Mouse (Mus musculus) frontal cortex, postnatal 10 days (tissue): ENCODE data around the gene Slc1a2.
A peak's percentile ranks its signal among the peaks of the same experiment; 100 is the strongest.

Experiments
- DNase-seq, 2 experiments: peaks; one replicate each; pipeline ENCODE4 v3.0.0; 2022; ENCODE audit warnings: low spot score in 2 of 2, mixed read lengths in 1 of 2

The Slc1a2 gene

DNA sequence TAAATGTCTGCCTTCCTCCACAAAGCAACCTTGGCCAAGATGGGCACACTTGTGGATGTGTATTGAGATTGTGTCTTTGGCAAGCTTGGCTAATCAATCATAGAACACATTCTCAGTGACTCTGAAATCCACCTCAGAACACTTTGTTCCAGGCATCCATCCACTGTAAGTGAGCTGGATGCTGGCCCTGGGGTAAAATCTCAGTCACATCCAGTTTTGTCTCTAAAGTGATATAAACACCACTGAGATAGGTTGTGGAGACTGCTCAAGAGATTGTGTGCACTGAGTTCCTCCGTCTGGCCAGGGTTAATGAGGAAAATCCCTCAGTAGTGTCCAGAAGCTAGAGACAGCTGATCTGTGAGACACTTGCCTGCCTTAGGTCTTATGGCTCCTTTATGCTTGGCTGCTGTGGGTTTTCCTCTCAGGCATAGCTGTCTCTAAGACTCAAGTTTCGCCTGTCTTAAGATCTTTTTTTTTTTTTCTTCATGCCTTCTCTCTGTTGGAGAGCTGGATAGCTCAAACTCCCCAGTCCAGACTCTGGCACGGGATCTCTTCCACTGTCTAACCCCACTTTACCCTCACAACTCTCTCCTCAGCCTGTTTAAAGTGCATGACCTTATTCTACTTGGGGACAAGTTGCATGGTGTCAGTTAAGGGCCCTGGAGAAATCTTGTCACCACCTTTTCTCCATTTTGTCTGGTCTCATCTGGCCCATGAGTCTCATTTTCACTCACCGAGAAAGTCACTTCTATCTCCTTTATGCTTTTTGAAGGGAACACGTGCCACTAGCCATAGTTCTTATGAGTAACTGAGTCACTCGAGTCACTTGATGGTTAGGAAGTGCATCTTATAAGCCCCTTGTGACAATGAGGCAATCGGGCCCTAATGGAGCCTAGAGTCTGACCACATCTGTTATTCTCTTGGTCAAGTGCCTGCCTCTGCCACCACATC, 54.5 kb downstream of the Slc1a2 start:
- DNase-seq: no peak

DNA sequence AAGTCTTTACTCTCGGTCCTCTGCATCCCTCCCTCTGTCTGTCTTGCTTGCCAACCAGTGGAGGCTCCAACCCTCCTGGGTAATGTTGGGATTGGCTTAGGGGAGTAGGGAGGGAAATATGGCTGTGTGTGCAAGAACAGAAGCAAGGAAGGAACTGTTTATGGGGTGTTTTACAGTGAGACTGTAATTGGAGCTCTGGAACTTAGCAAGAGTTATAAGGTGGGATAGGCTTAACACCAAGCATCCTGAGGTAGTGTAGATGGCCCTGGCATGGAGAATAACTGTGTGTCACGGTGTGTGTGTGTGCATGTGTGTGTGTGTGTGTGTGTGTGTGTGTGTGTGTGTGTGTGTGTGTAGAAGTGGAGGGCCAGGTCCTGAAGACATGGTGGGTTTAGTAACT, 55.9 kb downstream of the Slc1a2 start:
- no peak for DNase-seq

DNA sequence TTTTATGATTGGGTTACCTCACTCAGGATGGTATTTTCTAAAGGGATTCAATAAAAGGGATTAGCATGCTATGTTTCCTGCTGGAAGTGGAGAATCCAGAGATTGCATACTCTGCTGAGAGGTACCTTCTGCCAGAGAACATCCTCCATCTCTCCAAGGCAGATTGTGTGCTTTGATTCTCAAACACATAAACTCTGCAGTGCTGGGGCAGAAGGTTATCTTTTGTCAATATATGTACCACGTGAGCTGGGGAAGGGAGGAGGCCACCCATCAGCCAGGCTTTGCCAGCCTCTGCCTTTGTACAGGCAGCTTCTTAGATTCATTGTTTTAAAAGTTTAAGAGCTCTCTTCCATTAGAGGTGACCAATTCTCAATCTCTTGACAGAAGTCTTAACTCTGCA, 57.3 kb downstream of the Slc1a2 start:
- DNase-seq: no peak

DNA sequence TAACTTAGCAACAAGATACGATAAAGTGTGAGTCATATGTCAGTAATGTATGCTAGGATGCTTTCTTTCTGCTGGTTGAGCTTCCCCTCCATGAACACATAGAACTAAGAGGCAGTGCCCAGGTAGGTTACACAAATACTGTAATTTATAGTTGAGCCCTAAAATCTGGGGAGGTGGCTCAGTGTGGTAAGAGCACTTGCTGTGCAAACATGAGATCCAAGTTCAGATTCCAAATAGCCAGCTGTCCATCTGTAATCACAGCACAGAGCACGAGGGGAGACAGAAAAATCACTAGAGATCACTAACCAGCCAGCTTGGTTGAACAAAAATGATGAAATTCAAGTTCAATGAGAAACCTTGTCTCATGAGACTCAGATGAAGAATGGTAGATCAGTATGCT, 63.4 kb downstream of the Slc1a2 start:
- DNase-seq: no peak

DNA sequence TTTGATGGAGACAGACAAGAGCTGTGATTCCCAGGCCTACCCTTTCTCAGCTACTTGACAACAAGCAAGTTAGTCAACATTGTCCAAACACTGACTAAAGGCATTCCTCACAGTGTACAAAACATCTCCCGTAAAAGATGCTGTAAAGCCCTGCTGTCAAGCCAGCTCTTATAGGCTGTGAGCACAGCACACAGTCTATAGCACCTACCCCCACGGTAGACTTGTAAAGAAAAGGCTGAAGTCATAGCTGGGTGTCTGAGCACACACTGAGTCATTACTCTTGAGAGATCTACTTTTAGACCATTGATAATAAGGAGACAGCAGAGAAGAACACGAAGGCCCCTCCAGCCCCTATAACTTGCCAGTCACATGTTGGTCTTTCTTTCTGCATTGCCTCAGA, 66.6 kb downstream of the Slc1a2 start:
- no peak for DNase-seq

DNA sequence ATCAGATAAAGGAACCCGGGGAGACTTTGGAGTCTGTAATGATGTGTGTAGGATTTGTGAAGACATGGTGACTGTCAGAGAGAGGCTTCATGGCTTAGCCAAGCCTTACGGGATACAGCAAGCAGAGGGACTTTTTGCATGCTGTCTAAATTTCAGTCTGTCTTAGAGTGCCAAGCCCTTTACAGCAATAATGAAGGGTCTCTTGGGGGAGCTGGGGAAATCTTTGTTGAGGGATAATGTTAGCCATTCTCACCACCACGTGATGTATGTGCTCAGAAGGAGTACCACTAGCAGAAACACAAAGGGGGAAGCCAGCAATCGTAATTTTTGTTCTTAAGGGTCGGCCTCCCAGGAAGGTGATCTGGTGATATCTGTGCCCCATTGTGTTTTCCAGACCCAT, 71.9 kb downstream of the Slc1a2 start:
- no peak for DNase-seq

DNA sequence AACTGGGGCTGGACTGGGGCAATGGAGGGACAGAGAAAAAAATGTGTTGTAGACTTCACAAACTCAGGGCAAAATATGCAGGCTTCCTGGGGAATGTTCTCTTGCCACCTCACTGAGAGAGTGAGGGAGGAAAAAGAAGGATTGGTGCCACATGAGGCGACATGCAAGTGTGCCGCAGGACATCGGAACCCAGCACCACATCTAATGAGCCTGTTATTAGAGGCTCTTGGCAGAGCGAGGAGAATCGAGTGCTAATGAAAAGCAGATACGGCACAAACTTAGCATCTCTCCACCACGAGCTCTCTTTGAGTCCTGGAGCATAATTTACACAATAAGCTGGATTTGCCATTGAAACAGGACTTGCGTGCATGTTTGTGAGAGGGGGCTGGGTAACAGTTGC, 72.3 kb downstream of the Slc1a2 start:
- no peak for DNase-seq

DNA sequence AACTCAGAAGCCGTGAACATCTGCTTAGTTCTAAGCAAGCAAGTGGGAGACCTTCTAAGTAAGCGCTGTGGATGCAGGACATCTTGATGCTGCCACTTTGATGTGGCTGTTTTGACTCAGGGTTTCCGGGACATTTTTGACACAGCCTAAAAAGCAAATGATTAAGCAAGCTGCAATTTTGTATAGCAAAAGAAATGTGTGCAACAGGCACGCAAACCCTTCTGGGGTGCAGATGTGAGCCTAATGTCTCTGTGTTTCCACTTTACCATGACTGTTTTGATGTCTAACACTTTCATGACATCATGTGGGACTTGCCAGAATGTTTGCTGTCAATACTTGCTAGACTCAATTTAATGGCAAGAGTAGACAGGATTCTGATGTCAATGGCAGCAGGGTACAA, 74.7 kb downstream of the Slc1a2 start:
- no peak for DNase-seq

DNA sequence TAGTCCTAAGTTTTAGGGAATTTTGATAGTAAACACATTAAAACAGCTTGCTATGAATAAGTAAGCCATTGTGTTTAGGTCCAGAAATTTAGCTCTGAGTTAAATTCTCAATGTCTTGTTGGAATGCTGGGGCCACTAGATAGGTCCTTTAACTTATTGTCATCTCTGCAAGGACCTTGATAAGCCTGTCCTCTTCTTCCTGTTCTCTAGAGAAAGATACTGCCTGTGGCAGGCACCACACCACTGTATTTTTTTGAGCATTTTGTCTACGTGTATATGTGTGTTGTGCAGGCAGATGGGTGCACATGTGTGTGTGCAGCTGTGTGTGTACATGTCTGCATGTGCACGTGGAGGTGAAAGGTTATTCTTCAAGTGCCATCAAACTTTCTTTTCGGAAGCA, 75.6 kb downstream of the Slc1a2 start:
- no peak for DNase-seq

DNA sequence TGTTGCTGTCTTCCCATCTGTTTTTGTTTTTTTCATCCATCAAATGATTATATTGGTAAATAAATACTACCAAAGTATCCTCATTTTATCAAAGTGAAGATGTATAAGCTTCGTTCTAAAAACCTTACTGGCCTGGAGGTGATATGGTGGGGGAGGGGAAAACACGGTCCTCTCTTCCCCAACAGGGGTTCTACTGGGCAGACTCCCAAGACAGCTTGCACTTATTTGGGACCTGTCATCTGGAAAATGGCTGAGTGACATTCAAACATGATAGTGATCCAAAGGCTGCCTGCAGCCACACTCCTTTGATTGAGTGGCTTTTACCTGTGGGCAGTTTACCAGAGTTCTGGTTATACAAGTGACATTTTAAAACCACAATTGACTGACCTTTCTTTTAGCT, 76.6 kb downstream of the Slc1a2 start:
- DNase-seq: no peak

DNA sequence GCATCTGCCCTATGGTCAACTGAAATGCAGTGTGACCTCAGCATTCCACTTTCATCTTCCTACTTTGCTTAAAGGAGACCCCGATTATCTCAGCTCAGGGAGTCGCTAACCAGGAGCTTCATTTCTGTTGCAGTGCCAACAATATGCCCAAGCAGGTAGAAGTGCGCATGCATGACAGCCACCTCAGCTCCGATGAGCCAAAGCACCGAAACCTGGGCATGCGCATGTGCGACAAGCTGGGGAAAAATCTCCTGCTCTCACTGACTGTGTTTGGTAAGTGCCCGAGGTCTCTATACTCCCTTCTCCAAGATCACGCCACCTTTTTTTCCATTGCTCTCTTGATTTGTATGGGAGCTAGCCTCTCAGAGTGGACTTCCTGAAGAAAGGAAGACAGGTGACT, 77.4 kb downstream of the Slc1a2 start:
- DNase-seq: no peak

DNA sequence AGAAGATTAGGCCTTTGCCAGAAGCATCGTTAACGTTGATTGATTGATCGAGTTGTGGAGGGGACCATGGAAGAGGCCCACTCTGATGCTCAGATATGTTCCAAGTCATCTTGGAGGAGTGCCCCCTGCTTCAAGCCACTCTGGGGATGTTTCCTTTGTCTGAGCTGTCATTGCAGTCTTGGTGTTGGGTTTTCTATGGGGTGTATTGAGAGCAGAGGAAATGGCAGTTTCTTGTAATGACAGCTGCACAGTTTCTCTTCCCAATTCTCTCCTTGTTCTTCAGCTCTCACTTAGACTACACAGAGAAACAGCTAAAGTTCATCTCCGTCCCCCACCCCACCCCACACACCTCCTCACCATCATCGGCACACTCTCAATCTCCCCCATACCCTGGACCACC, 78.0 kb downstream of the Slc1a2 start:
- no peak for DNase-seq

DNA sequence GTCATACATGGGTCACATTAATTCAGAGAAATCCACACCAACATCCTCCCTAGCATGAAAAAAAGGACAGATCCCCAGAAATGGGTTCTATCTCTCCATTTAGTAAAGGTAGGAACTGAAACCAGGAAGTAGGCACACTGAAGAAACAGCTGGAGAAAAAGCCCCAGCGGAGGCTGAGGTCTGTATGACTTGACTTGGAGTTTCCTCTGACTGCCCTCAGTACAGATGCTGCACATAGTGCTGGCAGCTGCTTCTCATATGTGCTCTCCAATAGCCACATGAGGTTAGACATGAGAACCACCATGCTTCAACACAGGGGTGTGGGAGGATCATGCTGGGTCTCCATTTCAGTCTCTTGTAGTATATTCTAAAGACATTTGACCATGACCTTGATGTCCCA, 80.4 kb downstream of the Slc1a2 start:
- no peak for DNase-seq

DNA sequence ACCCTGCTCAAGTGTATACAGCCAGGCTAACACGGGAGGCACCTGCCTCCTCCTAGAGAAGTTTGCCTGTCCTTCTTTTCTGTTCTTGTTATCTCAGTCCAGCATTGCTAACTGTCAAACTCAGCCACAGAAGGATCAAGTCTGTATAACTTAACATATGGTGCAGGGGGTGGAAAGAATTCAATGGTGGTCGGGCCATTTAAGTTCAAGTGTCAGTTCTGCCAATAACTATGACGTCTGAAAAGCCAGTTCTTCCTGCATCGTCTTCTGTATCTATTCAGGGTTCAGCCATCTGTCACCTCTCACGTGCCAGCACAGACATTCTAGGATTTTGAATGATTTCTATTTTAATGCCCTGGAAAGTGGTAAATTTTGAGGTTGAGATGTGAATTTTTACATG, 84.2 kb downstream of the Slc1a2 start:
- peak; percentile 28 to 50 for DNase-seq

DNA sequence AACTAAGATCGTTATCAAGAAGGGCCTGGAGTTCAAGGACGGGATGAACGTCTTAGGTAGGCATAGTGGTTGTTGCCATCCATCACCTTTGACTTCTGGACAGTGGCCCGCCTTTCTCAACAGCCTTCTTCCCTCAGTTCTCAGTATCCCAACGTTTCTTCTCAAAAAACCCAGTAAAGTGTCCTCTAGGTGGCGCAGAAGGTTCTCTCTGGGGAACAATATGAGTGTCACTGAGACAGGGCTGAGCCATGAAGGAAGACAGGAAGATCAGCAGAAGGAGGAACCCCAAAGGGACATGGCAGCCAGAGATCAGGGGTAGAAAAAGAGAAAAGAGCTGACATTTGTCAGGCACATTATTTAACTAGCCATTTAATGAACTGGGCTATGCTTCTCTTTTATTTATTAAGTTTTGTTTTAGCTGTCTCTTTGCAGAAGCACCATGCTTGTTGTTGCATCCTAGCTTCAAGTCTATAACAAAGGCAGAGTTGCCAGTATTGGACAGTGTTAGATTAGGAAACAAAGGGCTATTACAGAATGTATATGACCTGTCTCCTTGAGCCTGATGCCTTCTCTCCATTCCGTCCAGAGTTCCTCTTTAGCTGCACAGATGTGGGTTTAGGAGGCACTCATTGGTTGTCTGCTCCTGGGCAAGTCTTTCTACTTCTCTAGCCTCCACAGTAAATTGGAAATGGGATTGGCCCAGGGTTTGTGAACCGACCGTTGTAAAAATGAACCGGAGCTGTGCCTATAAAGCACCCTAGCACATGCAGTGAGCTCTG, 85.6 kb downstream of the Slc1a2 start:
- DNase-seq: peak in 1 of 2 experiments; percentile 40

DNA sequence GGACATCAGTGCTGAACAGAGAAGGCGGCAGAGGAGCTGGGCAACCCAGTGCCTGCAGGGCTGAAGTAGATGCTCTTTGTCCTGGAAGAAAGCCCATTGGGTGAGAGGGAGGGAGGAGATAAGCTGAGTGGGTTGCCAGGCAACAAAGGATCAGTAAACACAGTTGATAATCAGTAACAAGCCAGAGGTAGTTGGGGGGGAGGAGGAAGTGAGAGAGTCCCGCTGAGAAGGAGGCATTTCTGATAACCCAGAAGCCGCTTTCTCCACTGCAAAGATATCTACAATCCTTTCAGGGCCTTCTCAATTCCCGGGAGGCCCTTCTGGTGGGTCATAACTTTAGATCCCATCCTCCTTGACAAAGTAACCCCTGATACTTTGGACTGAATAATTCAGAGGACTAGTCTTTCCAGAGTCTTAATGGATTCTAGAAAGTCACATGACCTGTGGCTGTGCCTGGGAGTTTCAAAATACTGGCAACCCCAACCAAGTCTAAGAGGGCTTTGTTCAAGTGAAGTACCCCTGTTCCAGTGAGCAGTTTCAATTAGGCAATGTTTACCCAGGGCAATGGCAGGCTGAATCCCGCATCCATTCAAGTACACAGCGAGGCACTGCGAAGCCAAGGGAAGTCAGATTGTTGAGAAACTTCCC, 86.9 kb downstream of the Slc1a2 start:
- peak in 1 of 2 experiments; percentile 34 for DNase-seq

DNA sequence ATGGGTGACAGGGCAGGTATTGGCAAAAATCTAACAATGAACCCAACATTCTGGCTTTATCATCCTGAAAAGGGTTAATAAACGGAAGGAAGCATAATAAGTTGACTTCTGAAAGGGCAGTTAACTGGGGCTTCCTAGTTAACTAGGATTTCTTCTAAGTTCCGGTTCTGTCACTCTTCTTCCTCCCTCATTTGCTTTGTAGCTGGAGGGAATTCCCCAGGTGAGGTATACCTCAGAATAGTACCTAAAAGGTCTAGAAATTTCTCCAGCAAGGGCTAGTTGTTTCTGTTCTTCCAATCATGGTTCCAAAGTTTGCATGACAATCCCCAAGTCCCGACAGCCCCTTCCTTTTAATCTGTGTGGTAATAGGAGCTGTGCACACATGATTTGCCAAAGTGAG, 89.3 kb downstream of the Slc1a2 start:
- no peak for DNase-seq

DNA sequence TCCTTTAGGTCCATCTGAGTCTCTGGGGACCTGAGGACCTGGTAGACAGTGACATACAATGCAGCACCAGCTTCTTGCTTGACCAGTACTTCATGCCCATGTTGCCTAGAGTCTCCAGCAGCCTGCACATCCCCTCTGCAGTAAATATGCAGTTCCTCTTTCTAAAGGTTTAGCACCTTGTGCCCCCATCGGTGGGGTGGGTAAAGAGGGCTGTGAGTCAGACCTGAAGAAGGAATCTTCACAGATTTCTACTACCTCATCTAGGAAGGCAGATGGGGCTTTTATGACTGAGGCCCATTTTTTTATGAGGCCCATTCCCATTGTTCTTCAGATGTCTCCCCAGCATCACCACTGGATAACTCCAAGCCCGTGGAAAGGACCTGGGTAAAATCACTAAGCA, 91.5 kb downstream of the Slc1a2 start:
- no peak for DNase-seq

DNA sequence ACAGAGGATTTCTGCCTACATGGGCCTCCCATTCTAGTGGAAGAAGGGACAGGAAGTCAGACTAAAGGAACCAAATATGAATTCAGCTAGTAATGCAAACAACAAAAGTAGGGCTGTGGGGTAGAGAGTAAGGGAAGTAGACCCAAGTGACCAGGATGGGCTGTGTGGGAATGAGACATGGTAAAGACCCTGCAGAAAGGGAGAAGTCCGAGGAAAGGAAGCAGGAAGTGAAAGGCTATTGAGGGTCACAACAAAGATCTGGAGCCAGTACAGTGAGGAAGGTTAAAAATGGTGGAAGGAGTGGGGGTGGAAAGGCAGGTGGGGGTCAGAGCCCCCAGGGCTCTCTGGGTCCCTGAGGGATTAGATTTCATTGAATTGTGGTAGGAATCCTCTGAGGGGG, 93.4 kb downstream of the Slc1a2 start:
- no peak for DNase-seq

DNA sequence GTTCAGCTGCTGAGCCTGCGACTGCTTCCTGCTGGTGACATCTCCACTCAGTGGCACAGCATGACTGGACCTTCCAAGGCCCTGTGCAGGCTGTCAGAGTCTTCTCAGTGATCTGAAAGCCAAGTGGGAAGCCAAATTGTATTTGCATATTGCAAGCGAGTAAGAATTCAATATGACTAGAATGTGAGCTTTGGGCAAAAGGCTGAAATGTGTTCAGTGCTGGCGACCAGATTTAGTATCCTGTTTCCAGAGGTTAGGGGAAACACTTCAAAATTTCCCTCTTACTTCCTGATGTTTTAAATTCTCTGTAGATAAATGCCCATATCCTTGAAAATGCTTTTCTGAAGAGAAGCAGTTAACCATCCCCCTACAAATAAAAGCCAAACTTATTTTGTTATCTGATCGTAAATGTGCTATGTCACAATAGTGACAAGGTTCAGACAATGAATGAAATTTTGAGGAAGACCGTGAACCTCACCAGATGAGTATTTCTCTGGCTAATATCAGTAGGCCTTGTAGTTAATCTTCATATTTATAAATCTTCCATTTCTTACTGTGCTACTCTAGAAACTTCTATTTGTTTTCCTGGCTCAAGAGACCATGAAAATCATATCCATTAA, 98.9 kb downstream of the Slc1a2 start:
- no peak for DNase-seq

DNA sequence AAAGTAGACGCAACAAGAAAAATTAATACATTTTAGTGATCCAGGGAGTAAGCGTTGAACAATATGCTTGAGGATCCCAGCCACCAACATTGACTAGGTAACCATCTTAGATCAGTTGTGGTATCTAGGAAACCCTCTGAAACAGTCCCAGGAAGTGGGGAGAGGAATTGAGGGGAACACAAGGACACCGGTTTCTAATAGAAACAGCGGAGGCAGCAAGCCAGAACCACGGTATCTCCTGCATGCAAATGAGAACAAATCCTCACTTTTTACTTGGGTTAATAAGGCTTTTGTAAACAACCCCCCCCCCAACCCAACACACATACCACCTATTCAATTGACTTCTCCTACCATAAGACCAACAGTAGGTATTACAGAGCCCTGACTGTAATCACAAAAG, 101.0 kb downstream of the Slc1a2 start:
- DNase-seq: no peak
